Mouse (Mus musculus): ENCODE data around the gene Mrps2.
"Not testable (repeated sequence)": the region's sequence is repeated elsewhere in the genome, so short reads cannot be mapped to it uniquely, and the experiment has no call there.

The Mrps2 gene

DNA sequence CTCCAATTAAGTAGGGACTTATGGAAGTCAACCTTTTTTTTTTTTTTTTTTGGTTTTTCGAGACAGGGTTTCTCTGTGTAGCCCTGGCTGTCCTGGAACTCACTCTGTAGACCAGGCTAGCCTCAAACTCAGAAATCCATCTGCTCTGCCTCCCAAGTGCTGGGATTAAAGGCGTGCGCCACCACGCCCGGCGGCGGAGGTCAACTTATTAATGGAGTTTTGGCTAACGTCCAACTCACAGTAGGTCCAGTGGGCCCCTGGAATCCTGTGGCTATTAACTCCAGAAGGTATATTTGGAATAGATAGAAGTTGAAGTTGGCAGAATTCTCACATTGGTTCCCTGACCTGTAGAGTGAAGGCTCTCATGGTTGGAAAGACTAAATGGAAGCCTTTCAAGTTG lies 4.1 kb downstream of the Mrps2 start:
- DNase-seq (ENCODE audit: low spot score in 2 of 2): peak in 1 of 2 experiments; percentile 1

DNA sequence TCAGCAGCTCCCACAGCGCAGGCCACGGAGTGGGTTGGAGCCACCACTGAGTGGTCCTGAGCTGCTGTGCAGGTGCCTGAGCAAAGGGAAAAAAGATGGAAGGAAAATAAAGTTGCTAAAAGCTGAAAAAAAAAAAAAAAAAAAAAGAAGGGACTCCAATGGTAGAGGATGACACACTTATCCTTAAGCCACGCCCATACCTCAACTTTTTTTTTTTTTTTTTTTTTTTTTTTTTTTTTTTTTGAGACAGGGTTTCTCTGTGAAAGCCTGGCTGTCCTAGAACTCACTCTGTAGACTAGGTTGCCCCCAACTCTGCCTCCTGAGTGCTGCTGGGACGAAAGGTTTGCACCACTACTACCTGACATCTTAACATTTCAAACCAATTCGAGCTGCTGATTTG lies 10.1 kb downstream of the Mrps2 start:
- DNase-seq (ENCODE audit: low spot score in 2 of 2): not testable (repeated sequence)

DNA sequence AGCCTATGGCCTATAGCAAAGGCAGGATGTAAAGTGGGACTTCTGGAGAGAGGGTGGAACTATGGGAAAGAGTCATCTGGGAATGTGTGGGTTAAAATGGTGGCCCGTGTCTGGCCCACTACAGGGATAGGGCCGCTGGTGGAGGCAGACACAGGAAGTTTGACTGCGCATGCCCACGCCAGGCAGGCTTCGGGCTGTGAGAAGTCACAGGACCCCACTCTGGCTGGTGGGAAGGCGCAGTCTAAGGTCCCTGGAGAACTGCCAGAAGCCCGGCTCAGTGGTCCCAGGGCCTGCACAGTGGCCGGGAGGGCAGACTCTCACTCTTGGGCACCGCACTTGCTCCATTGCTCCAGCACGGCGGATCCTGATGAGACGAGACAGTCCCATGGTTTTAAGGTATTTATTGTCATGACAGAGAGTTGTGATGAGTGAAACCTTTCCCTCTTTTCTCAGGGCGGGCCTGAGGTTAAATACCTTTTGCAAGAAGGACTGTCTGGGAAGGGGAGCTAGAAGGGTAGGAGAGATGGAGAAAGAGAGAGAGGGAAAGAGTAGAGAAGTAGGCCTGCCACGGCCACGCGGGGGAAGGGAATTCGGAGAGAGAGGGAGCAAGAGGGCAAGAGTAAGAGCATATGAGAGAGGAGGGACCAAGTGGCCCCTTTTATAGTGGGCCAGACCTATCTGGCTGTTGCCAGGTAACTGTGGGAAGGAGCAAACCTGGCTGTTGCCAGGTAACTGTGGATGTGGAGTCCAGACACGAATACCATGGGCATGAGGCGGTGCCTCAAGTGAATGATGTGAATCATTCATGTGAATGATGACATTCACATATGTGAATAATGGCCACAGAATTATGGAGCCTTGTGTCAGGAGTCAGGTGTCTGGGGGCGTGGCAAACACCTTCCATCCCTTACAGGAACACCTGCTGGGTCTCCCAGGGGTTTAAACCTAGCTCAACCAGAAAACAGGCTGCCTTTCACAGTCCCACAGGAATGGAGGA lies 11.6 kb downstream of the Mrps2 start:
- no peak for DNase-seq (ENCODE audit: low spot score in 2 of 2)

DNA sequence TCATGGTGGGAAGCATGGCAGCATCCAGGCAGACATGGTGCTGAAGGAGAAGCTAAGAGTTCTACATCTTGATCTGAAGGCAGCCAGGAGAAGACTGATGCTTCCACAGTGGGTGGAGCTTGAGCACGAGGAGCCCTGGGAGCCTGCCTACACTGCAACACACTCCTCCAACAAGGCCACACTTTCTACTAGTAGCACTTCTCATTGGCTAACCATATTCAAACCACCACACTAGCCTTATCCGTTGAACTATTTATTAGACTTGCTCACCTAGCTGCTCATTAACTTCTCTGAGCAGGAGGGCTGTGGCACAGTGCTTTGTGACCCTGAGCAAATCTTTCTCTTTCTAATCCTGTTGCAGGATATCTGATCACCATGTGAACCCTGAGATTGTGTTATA lies 16.0 kb downstream of the Mrps2 start:
- no peak for DNase-seq (ENCODE audit: low spot score in 2 of 2)

DNA sequence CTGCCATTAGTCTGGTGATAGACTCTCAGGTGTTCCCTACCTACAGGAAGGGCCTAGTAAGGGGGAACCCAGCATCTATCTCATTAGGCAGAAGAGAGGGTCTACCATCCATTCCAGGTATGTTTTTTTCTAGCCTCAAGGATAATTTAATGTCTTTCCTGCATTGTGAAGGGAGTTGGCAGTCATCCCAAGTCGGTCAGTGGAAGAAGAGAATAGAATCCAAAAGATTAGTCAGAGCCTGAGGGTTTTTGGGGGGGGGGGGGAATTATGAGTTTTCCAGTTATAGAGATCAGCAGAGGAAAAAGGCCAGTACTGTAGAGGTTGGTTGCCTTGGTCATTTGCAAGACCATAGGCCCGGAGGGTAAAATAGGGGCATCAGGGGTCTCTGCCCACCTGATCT lies 26.7 kb downstream of the Mrps2 start:
- DNase-seq (ENCODE audit: low spot score in 2 of 2): no peak

DNA sequence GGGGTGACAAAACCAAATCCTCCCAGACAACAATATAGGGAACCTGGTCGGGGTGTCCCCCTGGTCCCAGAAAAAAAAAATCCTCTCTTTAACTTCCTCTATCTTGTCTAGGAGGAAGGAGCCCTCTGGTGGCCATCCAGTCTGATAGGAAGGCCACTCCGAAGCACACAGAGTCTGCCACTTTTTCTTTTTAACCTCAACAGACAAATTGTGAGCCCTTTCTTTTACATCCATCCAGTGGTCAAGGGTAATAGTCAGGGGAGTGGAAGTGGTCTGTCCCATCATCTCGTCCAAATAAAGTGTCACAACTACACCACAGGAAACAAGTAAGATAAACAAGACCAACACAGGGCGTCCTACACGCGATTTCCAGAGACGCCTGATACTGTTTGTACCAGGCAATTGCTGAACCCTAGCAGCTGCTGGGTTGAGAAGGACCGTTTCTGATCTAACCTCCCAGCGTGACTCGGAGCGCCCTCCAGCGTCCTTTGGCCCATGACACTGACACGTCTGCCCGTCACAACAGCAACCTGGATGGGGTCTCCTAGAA lies 27.4 kb downstream of the Mrps2 start:
- peak in 1 of 2 experiments; percentile 18 for DNase-seq (ENCODE audit: low spot score in 2 of 2)

DNA sequence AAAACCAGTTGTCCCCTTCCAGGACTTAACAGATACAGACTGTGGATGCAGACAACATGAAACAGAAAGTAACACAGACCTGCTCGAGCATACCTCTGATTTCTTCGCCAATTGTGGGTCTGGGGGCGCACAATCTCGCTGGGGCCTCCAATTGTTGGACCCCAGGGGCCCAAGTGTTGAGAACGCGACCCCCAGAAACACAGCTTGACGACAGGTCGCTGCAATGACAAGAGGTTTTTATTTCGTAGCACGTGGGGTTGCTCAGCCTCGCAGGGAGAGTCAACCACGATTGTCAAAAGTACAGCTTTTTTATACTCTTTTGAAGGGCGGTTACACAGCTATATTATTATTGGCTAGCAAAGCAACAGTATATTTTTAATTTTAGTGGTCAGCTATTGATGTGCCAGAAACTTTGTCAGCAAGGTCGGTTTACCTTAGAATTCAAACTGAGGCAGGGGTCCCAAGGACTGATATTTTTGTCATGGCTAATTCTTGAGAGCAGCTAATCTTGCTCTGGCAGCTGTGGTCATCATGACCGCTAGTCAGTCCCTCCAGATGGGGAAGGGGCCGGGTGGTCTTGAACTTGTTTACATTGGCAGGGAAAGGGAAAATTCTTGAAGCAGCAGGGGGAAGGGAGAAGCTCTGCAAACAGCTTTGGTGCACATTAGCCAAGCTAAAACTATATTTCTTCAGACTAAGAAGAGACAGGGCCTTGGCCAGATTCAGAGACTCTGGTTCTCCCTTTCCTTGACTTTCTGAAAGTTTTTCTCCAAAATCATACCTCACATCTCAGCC lies 28.1 kb downstream of the Mrps2 start:
- DNase-seq (ENCODE audit: low spot score in 2 of 2): no peak

DNA sequence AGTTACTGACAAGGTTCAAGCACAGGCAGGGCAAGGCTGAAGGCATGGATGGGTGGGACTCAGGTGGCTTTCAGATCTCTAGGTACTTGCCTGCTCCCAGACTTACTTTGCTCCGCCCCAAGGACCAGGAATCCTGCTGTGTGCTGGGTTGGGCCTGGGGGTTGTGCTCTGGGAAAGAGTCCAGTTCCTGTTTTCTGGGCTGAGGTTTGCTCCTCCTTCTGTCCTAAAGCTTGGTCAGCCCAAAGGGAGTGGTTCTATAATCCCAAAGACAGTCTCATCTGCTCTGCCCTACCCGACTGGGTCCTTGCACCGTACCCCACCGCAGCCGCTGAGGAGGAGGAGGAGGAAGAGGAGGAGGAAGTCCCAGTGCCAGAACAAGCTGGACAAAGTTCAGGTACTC lies 28.8 kb downstream of the Mrps2 start, which contains the start of gene Gbgt1:
Gene Gbgt1, plus strand, starts transcription at position 221 of the 400 bp plus-strand sequence.
- DNase-seq (ENCODE audit: low spot score in 2 of 2): no peak

DNA sequence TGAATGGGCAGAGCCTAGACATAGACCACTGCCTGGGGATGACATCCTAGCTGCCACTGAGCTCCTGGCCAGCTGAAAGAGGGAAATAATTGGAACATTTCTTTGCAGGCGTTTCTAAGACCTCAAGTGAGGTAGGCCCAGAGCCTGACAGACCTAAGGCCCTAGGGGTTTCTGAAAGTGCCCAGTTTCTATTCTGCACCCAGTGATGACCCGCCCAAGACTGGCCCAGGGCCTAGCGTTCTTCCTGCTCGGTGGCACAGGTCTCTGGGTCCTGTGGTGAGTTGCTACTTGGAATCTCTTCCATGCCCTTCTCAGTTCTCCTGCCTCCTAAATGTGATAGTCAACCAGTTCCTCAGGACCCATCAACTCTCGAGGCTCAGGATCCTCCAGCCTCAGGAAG lies 29.7 kb downstream of the Mrps2 start:
- no peak for DNase-seq (ENCODE audit: low spot score in 2 of 2)

DNA sequence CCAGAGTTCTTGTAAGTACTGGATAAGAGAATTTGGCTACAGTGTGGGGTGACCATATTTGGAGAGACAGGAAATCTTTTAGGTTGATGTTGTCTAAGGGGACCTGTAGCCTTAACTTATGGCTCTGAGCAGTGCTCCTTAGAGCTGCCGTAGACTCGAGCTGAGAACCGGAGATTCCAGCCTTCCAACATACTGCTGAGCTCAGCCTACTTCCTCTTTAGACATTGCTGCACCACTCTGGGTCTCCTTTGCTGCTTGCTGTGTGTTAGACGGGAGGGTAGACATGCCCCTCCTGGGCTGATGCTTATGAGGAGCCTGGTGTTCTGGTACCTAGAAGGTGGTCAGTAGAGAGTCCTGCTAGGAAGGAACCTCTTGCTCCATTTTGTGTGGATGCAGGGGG lies 30.6 kb downstream of the Mrps2 start:
- DNase-seq (ENCODE audit: low spot score in 2 of 2): no peak

DNA sequence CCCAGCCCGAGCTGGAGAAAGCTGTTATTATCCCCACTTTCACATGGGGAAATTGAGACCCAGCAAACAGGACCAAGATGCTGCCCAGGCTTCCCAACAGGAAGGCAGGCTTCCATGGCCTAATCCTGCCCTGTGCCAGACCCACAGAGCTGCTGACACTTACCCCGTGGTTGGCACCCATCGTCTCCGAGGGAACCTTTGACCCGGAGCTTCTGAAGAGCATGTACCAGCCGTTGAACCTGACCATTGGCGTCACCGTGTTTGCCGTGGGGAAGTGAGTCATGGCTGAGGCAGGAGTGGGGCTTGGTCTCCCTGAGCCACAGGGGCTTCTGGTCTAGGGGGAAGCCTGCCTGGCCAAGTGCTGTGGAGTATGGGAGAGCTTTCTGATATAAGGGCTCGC lies 35.1 kb downstream of the Mrps2 start:
- no peak for DNase-seq (ENCODE audit: low spot score in 2 of 2)

DNA sequence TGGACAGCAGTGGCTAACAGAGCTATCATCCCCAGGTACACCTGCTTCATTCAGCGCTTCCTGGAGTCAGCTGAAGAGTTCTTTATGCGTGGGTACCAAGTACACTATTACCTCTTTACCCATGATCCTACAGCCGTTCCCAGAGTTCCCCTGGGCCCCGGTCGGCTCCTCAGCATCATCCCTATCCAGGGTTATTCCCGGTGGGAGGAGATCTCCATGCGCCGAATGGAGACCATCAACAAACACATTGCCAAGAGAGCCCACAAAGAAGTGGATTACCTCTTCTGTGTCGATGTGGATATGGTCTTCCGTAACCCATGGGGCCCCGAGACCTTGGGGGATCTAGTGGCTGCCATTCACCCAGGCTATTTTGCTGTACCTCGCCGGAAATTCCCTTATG lies 36.8 kb downstream of the Mrps2 start:
- no peak for DNase-seq (ENCODE audit: low spot score in 2 of 2)

DNA sequence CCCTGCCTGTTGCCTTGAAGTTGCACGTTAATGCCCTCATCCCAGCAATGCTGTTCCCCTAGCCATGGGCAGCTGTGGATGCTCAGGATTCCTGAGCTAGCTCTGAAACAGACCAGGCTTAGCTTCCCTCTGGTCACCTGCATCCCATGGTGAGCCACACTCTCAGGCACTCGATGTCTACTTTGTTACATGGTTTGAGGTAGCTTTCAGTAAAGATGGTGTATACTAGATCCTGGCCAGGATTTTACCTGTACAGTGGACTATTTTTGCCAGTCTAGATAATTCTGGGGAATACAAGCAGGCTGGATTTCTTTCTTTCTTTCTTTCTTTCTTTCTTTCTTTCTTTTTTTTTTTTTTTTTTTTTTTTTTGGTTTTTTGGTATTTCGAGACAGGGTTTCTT lies 37.9 kb downstream of the Mrps2 start, which contains the start of gene Gm10134:
Gene Gm10134, plus strand, starts transcription at position 301 of the 400 bp plus-strand sequence.
- DNase-seq (ENCODE audit: low spot score in 2 of 2): no peak

DNA sequence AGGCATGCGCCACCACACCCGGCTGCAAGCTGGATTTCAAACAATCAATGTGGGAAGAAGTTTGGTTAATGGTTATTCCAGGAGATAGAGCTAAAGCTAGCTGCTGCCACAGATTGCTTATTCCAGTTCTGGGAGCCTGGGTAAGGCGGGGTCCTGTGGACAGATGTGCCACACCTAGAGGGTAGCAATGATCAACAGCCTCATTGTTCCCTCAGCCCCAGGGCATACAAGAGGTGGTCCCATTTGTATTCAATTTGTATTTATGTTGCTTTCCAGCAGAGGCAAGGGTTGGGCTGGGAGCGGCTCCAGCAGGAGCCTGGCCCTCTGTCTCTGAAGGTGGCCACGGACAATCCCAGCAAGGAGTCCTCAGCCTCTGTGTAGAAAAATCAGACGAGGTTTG lies 38.4 kb downstream of the Mrps2 start:
- no peak for DNase-seq (ENCODE audit: low spot score in 2 of 2)

DNA sequence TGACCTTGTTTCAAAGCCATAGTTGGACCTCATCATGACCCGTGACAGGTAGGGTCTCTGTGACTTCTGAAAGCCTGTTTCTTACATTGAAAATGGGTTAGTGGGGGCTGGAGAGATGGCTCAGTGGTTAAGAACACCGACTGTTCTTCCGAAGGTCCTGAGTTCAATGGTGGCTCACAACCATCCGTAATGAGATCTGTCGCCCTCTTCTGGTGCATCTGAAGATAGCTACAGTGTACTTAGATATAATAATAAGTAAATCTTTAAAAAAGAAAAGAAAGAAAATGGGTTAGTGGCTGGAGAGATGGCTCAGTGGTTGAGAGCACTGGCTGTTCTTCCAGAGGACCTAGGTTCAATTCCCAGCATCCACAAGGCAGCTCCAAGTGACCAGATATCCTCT lies 43.7 kb downstream of the Mrps2 start:
- not testable (repeated sequence) for DNase-seq (ENCODE audit: low spot score in 2 of 2)

DNA sequence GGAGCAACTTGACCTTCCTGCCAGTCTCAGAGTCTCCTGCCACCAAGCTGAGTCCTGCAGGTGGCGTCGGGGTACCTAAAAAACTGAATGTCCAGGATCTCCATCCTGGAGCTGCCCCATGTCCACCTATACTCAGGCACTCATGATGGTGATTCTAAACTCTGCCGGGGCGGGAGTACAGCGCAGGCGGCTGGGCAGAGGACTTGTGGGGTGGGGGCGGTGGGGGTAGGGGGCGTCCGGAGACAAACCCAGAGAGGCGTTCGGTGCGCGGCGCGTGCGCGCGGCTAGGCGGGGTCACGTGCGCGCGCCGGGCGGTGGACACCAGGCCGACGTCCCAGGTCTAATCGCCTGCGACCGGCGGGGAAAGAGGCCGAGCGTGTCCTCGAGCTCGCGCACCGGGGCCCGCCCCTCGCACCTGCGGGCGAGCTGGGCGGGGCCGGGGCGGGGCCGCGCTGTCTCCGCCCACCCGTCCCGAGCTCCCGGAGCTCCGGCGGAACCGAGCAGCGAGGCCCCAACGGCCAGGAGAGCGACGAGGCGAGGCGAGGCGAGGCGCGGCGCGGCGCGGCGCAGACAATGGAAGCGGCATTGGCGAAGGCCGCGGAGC lies 45.0 kb downstream of the Mrps2 start, which contains the start of gene Ralgds:
Gene Ralgds, plus strand, starts transcription at position 328 of the 604 bp plus-strand sequence.
- DNase-seq (ENCODE audit: low spot score in 2 of 2): peak in 1 of 2 experiments; percentile 39

DNA sequence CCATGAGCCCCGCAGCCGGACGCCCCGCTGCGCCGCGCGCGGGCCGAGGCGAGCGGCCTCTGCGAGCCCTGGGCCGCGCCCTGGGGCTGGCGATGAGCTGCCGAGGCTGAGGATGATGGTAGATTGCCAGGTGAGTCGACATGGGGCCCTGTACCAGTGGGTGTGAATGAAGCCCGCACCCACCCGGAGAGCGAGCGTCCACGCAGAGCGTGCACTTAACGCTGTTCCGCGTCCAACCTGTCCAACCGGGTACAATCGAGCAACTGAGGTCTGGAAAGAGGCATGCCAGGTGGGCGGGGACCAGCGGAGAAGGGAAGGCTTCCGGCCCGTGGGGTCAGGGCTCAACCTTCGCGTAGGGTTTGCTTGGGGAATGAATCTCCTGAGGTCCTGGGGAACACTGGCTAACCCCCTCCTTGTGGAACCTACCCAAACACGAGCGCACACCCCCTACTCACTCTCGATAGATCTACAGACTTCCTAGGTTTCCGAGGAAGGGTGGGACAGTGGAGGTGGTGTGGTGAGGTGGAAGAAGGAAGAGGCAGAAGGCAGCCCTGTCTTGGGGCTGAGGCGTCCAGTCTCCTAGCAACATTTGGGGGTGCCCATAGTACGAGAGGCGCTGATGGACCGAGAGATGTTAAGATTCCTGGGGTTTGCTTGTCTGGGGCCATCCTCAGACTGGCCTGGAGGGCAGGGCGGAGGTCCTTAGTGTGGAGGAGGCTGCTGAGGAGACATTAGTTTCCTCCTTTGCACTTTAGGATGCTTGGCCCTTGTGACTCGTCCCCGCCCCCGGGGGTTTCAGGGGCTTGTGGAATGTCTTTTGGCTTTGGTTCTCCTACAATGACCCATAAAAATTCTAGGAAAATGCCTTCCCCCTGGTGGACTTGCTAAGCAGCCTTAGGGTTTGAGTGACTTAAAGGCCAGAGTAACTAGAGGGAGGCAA lies 45.8 kb downstream of the Mrps2 start:
- DNase-seq (ENCODE audit: low spot score in 2 of 2): peak in 1 of 2 experiments; percentile 36

DNA sequence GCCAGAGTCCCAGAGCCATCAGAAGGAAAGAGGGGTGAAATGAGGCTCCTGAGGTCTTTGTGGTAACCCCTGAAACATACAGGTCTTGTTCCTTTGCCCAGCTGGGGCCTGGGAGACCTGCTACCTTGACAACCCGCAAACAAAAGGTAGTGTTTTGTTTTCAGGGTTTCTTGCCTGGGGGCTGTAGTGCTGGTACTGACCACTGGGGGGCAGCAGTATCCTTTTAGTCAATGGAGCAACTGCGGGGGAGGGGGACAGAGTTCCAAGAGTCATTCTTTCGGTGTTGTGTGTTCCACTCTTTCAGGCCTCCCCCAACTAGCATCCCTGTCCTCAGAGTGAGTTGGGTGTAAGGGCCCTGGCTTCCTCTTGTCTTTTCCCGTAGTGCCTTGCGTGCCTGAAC lies 46.6 kb downstream of the Mrps2 start:
- DNase-seq (ENCODE audit: low spot score in 2 of 2): peak; percentile 86

DNA sequence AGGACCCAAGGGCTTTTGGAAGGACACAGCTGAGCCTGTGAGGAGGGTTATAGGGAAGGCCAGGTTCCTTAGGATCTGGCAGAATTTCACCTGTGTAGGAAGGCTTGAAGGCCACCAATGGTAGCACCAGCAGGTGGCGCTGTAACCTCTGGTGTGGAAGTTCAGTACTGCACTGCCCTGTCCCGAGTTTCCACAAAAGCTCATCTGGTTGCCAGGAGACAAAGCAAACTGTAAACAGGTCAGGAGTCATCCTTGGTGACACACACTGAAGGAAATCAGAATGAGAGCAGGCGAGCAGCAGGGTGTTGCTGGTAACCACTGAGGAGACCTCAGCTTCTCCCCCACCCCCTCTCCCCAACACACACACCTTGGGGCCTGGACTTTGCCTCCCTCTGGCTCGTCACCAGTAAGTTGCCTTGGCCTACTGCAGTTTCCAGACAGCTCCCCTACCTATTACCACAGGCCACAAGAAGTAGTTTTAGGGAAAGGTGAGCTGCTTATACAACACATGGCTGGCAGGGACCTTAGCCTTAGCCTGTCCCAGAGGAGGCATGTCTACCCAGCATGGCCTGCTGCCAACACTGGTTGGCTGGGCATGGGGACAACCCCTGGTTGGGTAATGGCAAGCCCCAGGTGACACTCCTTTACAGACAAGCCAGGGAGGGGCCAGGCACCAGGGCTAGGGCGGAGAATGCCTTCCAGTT lies 49.5 kb downstream of the Mrps2 start:
- peak; percentile 43 to 65 for DNase-seq (ENCODE audit: low spot score in 2 of 2)

DNA sequence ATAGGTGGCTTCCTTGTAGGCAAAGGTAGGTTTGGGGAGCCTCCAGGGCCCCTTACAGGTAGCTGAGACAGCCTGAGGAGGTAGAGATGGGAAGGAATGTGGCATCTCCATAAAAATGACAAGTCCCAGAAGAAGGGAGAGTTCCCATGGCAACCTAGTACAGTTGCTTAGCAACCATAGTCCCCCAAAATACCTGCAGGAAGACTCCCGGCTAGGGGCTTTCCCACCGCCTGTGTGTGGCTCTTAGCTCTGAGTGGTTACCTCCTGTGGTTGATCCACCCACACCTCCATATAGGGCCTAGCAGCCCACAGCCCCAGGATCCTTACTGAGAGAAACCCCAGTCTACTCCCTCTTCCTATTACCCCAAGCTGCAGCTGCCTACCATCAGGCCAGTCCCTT lies 50.4 kb downstream of the Mrps2 start:
- DNase-seq (ENCODE audit: low spot score in 2 of 2): peak; percentile 70 to 85
